Mouse (Mus musculus): ENCODE data around the gene Rtp3. TPM values are rescaled to one million over a fixed set of nuclear protein-coding genes. Genes with fewer than 3 reads are reported as not detected.

Rtp3 gene
- total RNA-seq (2018; cell fraction: chromatin; rRNA removed), result not detected
- total RNA-seq (2018; cell fraction: cytosol; rRNA removed), result not detected
- total RNA-seq (2018; cell fraction: nucleus; rRNA removed), result not detected
- polyA plus RNA-seq (2018), result not detected in 3 replicates

DNA sequence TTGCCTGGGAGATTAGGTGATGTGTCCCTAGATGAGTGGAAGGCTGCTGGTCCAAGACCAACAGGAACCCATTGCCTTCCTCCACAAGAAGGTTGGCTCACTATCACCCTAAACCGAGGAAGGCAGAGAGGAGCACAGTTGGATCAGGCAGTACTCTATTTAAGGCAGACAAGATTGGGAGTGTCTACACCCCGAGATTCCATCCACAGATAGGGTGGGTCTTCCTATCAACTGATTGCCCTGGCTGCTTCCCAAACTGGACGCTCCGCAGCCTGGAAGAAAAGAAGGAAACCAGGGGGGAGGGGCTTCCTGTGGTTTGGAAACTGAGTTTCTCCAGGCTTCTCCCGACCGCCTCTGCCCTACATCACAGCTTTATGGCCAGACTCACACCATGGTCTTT lies at the start of gene Rtp3:
Rtp3 (minus strand) TSS at position 380 of the 400 bp plus-strand sequence.
- Histone ChIP-seq H3K4me3 (ENCODE audit: inconsistent target) (no peak within 1 kb of the TSS), H3K27ac (no peak within 1 kb of the TSS), H3K36me3 (ENCODE audit: inconsistent target) (no peaks in the 10 kb centered on the region), H3K79me2 (ENCODE audit: inconsistent target) (no peaks in the 10 kb centered on the region)
- WGBS (ENCODE audit: missing documents), result 76% methylated on average over 6 of the region's 6 CpGs

DNA sequence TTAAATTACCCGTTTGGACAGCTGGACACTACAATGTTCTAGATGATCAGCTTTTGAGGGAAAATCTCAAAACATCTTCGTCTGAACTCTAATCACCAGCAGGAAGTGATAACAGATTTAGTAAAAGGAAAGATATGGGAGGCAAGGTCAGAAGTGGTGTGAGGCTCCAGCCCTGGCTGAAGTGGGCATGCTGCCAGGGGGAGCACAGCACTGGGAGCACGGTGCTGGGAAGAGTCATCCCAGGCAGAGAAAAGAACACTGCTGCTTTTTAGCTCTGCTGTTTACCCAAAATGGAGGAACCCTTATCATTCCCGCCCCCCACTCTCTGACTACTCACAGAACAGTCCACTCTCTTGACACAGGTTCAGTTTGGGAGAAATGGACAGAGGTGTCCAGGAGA lies 49.6 kb upstream of the Rtp3 start:
- no peak overlapping the region for H3K27ac ChIP-seq
- no peaks in the 10 kb centered on the region for H3K79me2 ChIP-seq (ENCODE audit: inconsistent target)
- WGBS (ENCODE audit: missing documents), result 85% methylated on average over 4 of the region's 4 CpGs

DNA sequence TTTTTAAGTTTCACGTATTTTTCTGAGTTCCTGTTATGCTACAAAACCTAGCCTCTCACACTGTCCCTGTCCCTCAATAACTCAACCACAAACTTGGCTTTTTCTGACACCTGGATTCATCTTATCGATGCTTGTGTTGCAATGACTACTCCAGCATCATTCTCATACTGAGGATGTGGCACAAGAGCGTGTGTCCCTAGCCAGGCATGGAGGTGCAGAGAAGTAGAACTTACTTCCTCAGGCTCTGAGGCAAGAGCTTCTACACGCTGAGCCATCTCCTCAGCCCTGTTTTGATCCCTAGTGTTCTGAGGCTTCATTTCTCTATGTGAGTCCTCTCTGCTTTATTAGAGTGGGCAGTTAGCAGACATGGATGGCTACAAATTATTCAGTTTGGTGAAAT lies 43.3 kb upstream of the Rtp3 start:
- Histone ChIP-seq H3K79me2 (ENCODE audit: inconsistent target) (no peaks in the 10 kb centered on the region), H3K36me3 (ENCODE audit: inconsistent target) (no peaks in the 10 kb centered on the region), H3K27ac (peak overlapping the region; percentile 40; the same call in 1 of the 2 replicates), H3K4me3 (ENCODE audit: inconsistent target) (no peak overlapping the region)
- WGBS (ENCODE audit: missing documents), result 25% methylated on average over 4 of the region's 4 CpGs

More for the DNA sequence above, 49.6 kb upstream of the Rtp3 start:
- Histone ChIP-seq H3K4me3 (ENCODE audit: inconsistent target) (no peak overlapping the region), H3K36me3 (ENCODE audit: inconsistent target) (no peaks in the 10 kb centered on the region)

DNA sequence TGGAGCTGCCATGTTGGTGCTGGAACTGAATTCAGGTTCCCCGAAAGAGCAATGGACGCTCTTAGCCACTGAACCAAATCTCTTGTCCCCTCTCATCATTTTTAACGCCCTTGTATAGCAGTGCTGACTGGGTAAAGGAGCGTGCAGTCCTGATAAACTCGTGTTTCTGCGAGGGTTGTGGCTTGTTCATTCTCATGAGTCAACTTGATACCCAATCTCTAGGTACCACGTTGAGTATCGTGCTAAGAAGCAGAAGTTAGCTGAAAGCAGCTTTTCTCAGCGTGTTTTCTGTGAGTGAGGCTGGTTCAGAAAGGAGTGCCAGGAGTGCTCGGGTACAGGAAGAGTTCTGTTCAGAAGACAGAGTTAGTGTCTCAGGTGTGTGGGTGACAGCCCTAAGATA lies 36.4 kb upstream of the Rtp3 start:
- WGBS (ENCODE audit: missing documents), result 86% methylated on average over 9 of the region's 10 CpGs
- H3K27ac ChIP-seq, result no peak overlapping the region
- H3K79me2 ChIP-seq (ENCODE audit: inconsistent target), result no peaks in the 10 kb centered on the region
- H3K4me3 ChIP-seq (ENCODE audit: inconsistent target), result no peak overlapping the region
- H3K36me3 ChIP-seq (ENCODE audit: inconsistent target), result no peaks in the 10 kb centered on the region

DNA sequence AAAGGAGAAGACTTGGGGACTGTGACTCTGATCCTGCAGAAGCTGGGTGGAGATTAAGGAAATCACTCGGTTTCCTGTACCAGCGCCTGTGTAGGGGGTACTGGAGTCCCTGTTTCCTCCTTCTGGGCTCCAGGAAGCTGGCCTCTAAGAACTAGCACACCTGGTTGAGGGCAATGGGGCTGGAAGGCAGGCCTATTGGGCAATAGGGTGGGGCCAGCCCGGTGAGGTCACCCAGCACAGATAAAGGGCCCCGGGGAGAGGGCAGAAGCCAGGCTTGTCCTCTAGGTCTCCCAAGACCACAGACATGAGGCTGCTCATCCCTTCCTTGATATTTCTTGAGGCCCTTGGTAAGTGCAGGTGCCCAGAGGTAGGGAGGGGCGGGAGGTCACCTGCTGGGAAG lies 28.6 kb upstream of the Rtp3 start, which contains the start of gene Ltf:
Ltf (plus strand) TSS at position 250 of the 400 bp plus-strand sequence.
- WGBS (ENCODE audit: missing documents), result 26% methylated on average over 5 of the region's 5 CpGs
- no peaks in the 10 kb centered on the region for H3K79me2 ChIP-seq (ENCODE audit: inconsistent target)
- no peak within 1 kb of the TSS for H3K4me3 ChIP-seq (ENCODE audit: inconsistent target)
- H3K27ac ChIP-seq, result no peak within 1 kb of the TSS
- no peaks in the 10 kb centered on the region for H3K36me3 ChIP-seq (ENCODE audit: inconsistent target)

DNA sequence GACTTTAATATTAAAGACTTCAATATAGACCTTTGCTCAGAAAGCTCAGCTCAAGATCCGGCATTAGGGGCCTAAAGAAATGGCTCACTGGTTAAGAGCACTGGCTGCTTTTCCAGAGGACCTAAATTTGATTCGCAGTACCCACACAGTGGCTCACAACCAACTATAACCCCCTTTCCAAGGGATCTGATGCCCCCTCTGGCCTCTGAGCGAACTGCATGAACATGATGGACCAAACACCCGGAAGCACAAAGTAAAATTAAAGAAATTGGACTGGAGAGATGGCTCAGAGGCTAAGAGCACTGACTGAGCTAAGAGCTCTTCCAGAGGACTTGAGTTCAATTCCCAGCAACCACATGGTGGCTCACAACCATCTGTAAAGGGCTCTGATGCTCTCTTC lies 25.3 kb upstream of the Rtp3 start:
- Histone ChIP-seq H3K36me3 (ENCODE audit: inconsistent target) (no peaks in the 10 kb centered on the region), H3K27ac (no peak overlapping the region), H3K4me3 (ENCODE audit: inconsistent target) (no peak overlapping the region), H3K79me2 (ENCODE audit: inconsistent target) (no peaks in the 10 kb centered on the region)
- 92% methylated on average over 4 of the region's 4 CpGs for WGBS (ENCODE audit: missing documents)

DNA sequence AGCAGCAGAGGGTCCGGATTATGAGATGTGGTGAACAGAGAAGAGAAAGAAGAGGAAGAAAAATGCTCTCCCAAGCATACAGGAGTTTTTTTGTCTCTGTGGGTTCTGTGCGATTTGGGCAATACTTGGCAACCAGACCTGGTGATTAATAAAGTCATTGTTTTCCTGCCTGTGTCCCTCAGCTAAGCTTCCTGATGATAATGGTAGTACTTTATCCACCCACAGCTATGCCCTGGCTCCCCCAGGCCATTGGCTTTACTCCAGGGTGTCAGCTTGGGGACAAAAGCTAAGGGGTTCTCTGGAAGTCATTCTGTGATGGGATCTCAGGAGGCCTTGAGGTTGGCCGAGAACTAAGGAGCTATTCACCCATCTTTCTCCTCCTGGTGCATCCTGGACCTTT lies 21.7 kb upstream of the Rtp3 start:
- H3K79me2 ChIP-seq (ENCODE audit: inconsistent target), result no peaks in the 10 kb centered on the region
- WGBS (ENCODE audit: missing documents), result 70% methylated on average over 3 of the region's 3 CpGs
- H3K36me3 ChIP-seq (ENCODE audit: inconsistent target), result no peaks in the 10 kb centered on the region
- H3K27ac ChIP-seq, result no peak overlapping the region
- H3K4me3 ChIP-seq (ENCODE audit: inconsistent target), result no peak overlapping the region

DNA sequence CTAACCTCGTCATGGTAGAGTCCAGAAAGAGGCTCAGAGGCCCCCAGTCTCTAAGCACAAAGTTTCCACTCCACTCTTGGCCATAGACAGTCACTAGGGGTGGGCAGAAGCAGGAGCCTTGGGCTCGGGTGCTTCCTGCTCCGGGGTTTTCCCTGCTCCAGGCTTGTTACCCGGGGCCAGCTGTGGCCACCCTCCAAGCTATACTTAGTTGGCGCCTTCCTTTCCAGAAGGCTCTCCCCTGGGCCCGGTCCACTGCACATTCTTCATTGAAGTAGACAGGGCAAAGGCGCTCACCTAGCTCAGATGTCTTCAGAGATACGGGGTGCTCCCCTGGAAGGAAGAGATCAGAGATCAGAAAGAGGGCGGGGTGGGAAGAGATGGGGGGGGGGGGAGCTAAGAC lies 21.2 kb upstream of the Rtp3 start:
- Histone ChIP-seq H3K79me2 (ENCODE audit: inconsistent target) (no peaks in the 10 kb centered on the region), H3K4me3 (ENCODE audit: inconsistent target) (no peak overlapping the region), H3K27ac (no peak overlapping the region), H3K36me3 (ENCODE audit: inconsistent target) (no peaks in the 10 kb centered on the region)
- 91% methylated on average over 9 of the region's 9 CpGs for WGBS (ENCODE audit: missing documents)

DNA sequence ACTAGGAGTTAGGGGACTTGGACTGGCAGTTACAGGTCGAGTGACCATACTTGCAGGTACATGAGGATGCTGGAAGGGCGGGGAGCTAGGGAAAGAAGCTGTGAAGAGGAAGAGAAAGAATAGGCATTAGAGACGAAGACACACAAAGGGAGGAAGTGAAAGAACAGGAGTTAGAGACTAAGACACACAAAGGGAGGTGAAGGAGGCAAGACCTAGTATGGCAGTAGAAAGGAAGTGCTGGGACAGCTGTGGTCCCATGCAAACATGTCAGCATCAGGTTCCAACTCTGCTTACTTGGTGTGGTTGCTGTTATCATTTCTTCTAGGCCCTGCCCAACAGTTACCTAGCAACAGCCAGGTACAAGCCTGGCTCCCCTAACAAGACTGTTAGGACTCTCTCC lies 19.4 kb upstream of the Rtp3 start:
- 24% methylated on average over 3 of the region's 3 CpGs for WGBS (ENCODE audit: missing documents)

DNA sequence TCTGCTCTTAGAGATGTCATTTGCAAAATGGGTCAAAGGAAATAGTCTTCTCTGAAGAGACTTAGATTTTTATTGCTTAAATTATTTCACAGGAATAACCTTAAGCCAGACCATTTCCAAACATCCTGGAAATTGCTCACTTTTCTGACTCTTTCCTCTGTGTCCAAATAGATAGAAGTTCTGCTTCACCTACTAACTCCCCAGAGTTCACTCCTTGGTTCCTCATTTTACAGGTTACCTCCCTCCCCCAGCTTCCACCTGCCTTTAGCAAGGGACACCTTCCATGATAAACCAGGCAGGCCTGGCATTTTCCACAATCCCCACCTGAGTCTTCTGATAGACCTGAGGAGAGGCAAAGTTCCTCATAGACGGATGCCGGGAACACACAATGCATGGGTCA lies 16.2 kb upstream of the Rtp3 start:
- no peak overlapping the region for H3K4me3 ChIP-seq (ENCODE audit: inconsistent target)
- H3K36me3 ChIP-seq (ENCODE audit: inconsistent target), result no peaks in the 10 kb centered on the region
- WGBS (ENCODE audit: missing documents), result 94% methylated on average over 2 of the region's 2 CpGs

More for the DNA sequence above, 19.4 kb upstream of the Rtp3 start:
- Histone ChIP-seq H3K4me3 (ENCODE audit: inconsistent target) (no peak overlapping the region), H3K36me3 (ENCODE audit: inconsistent target) (no peaks in the 10 kb centered on the region), H3K79me2 (ENCODE audit: inconsistent target) (no peaks in the 10 kb centered on the region), H3K27ac (no peak overlapping the region)

DNA sequence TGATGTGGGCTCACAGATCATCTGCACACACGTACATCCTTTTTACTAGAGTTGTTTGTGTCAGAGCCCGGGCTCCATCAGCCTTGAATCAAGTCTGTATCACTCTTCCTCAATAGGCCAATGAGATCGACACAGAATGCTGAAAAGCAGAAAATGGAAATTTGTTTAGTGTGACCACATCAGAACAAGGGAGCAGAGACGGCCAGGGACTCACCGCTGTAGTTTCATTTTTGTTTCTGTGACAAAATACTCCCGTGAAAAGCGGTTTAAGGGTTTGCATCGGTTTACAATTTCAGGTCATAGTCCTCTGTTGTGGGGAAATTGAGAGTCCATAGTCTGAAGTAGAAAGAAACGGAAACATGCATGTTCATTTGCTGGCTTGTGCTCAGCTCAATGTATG lies 12.9 kb upstream of the Rtp3 start:
- WGBS (ENCODE audit: missing documents), result 87% methylated on average over 9 of the region's 9 CpGs
- Histone ChIP-seq H3K79me2 (ENCODE audit: inconsistent target) (no peaks in the 10 kb centered on the region), H3K4me3 (ENCODE audit: inconsistent target) (no peak overlapping the region), H3K27ac (no peak overlapping the region), H3K36me3 (ENCODE audit: inconsistent target) (no peaks in the 10 kb centered on the region)

More for the DNA sequence above, 16.2 kb upstream of the Rtp3 start:
- H3K79me2 ChIP-seq (ENCODE audit: inconsistent target), result no peaks in the 10 kb centered on the region
- H3K27ac ChIP-seq, result no peak overlapping the region

DNA sequence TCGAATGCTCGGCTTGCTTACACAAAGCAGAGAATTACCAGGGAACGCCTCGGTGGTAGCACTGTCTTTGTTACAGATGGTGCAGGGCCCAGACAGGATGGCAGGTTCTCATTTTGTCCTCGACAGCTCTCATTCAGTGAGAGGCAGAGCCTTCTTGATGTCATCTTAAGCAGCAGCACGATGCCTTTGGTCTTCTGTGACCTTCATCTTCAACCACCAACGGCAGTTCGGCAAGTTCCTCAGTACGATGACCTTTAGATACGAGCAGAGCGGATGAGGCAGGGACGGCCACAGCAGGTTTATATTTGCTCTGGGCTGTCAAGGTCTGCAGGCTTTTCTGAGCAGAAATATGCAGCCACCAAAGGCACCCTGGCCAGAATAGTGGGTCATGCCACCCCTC lies 11.2 kb upstream of the Rtp3 start:
- no peaks in the 10 kb centered on the region for H3K79me2 ChIP-seq (ENCODE audit: inconsistent target)
- WGBS (ENCODE audit: missing documents), result 97% methylated on average over 12 of the region's 12 CpGs
- no peak overlapping the region for H3K4me3 ChIP-seq (ENCODE audit: inconsistent target)

DNA sequence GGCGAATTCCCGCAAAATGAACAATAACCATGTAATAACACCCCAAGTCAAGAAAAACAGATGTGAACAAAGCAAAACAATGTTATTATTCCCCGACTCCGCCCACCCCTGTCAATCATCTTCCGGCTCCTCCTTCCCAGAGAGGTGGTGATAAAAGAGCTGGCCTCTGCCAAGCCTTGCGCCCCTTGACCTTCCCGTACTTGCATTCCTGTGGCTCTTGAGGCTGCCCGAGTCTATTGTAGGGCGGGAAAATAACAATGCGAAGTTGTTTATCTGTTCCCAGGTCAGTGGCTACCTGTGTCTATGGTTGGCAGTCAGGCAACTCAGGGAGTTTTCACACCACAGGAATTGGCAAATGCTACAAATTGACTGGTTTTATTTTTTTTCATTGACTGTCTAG lies 9.5 kb upstream of the Rtp3 start:
- Histone ChIP-seq H3K27ac (no peak overlapping the region), H3K4me3 (ENCODE audit: inconsistent target) (no peak overlapping the region), H3K79me2 (ENCODE audit: inconsistent target) (no peaks in the 10 kb centered on the region), H3K36me3 (ENCODE audit: inconsistent target) (no peaks in the 10 kb centered on the region)
- 82% methylated on average over 10 of the region's 10 CpGs for WGBS (ENCODE audit: missing documents)

More for the DNA sequence above, 11.2 kb upstream of the Rtp3 start:
- Histone ChIP-seq H3K27ac (no peak overlapping the region), H3K36me3 (ENCODE audit: inconsistent target) (no peaks in the 10 kb centered on the region)

DNA sequence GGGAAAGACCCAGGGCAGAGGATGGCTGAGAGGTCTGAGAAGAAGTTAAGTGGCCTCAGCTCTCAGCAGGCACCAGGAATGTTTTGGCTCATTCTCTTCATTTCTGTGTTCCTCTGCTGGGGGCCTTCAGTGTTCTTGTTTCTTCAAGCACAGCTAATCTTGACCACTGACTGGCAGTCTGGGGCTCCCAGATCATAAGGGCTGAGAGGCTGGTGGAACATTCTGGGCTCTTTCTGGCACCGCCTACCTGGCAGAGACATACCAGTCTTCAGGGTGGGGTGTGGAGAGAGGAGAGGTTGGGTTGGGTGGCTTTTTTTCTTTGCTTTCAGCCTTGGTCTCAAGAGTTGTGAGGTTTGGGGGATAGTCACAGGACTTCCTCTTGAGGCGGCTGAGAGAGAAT lies 8.7 kb upstream of the Rtp3 start:
- H3K27ac ChIP-seq, result 0 out of 2 replicates have a peak overlapping the region, but pooled peaks have one; percentile 2
- H3K79me2 ChIP-seq (ENCODE audit: inconsistent target), result no peaks in the 10 kb centered on the region
- 50% methylated on average over 2 of the region's 2 CpGs for WGBS (ENCODE audit: missing documents)
- no peak overlapping the region for H3K4me3 ChIP-seq (ENCODE audit: inconsistent target)
- no peaks in the 10 kb centered on the region for H3K36me3 ChIP-seq (ENCODE audit: inconsistent target)

DNA sequence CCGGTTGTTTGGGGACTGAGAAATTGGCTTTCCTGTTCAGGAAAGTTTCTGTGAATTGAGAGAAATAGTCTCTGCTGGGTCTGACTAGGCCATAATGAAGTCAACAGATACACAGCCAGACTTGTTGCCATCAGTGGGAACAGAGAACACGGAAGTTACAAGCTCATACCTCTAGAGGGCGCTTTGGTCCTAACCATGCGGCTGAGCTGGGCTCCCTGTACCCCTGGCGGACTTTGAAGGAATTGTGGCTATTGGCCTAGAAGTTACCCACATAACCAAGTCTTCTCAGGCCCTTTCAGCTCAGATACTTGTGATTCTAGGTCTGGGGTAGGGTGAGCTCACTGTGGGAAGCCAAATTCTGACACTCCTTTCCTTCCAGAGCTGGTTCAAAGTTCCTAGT lies 6.9 kb upstream of the Rtp3 start:
- H3K36me3 ChIP-seq (ENCODE audit: inconsistent target), result no peaks in the 10 kb centered on the region
- no peak overlapping the region for H3K4me3 ChIP-seq (ENCODE audit: inconsistent target)
- H3K79me2 ChIP-seq (ENCODE audit: inconsistent target), result no peaks in the 10 kb centered on the region
- 6% methylated on average over 5 of the region's 5 CpGs for WGBS (ENCODE audit: missing documents)
- no peak overlapping the region for H3K27ac ChIP-seq

DNA sequence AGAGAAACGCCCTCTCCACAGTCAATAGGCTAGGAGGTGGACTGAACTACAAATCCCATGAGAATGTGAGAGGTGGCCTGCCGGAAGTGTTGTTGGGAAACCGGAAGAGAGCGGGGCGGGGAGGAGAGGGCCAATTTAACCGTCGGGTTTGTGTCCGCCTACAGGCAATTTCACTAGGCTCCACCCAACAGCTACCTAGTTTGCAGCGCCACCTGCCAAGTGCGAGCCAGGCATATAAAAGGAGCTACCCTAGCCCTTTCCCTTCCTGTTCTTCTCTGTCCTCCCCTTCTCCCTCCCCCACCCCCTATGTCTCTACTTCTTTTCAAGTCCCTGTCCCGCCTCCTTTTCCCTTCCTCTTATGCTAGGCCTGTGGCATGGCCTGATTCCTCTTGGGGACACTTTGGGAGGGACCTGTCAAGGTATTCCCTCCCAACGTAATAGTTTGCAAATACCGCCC lies 4.4 kb upstream of the Rtp3 start:
- WGBS (ENCODE audit: missing documents), result 22% methylated on average over 9 of the region's 13 CpGs
- Histone ChIP-seq H3K36me3 (ENCODE audit: inconsistent target) (no peaks in the 10 kb centered on the region), H3K4me3 (ENCODE audit: inconsistent target) (peak overlapping the region; percentile 22; the same call in 1 of the 2 replicates), H3K27ac (peak overlapping the region; percentile 36; the same call in 1 of the 2 replicates), H3K79me2 (ENCODE audit: inconsistent target) (no peaks in the 10 kb centered on the region)
